Mouse (Mus musculus) A20 (cell line): ENCODE data around the gene Bcl2a1b.
"Not testable (repeated sequence)": the region's sequence is repeated elsewhere in the genome, so short reads cannot be mapped to it uniquely, and the experiment has no call there.

ENCODE experiments used
- DNase-seq: peaks from one replicate; pipeline ENCODE4 v3.0.0-alpha.2; 2011; ENCODE audit warnings: low read depth, low spot score

Gene Bcl2a1b

GRCm38 (mm10) chr9:89198969-89199416 lies at the start of gene Bcl2a1b, which contains the start of gene Gm29094:
TSS of gene Bcl2a1b (plus strand) at chr9:89199209.
TSS of gene Gm29094 (plus strand) at chr9:89199379.
- not testable (repeated sequence) for DNase-seq

- not testable (repeated sequence) for DNase-seq
These were observed 26.5 kb upstream of the Bcl2a1b start for GRCm38 (mm10) chr9:89172539-89172938.

GRCm38 (mm10) chr9:89178833-89179232 lies 20.2 kb upstream of the Bcl2a1b start:
- peak; percentile 34 for DNase-seq

GRCm38 (mm10) chr9:89179469-89179868 lies 19.5 kb upstream of the Bcl2a1b start:
- not testable (repeated sequence) for DNase-seq

GRCm38 (mm10) chr9:89187006-89187405 lies 12.0 kb upstream of the Bcl2a1b start:
- DNase-seq = not testable (repeated sequence)

GRCm38 (mm10) chr9:89195483-89195882 lies 3.5 kb upstream of the Bcl2a1b start:
- not testable (repeated sequence) for DNase-seq

- not testable (repeated sequence) for DNase-seq
These were observed 1.5 kb upstream of the Bcl2a1b start for GRCm38 (mm10) chr9:89197509-89197908.

GRCm38 (mm10) chr9:89198349-89198748 lies 660 bp upstream of the Bcl2a1b start:
- not testable (repeated sequence) for DNase-seq

GRCm38 (mm10) chr9:89202256-89202655 lies 3.2 kb downstream of the Bcl2a1b start:
- not testable (repeated sequence) for DNase-seq

GRCm38 (mm10) chr9:89208939-89209338 lies 9.9 kb downstream of the Bcl2a1b start:
- DNase-seq = not testable (repeated sequence)

GRCm38 (mm10) chr9:89210353-89211064 lies 11.5 kb downstream of the Bcl2a1b start, which contains the start of gene Mthfs:
TSS of gene Mthfs (plus strand) at chr9:89210676.
- peak; percentile 52 for DNase-seq

GRCm38 (mm10) chr9:89211065-89211858 lies 12.3 kb downstream of the Bcl2a1b start:
- DNase-seq = peak; percentile 54

- DNase-seq = not testable (repeated sequence)
These were observed 13.4 kb downstream of the Bcl2a1b start for GRCm38 (mm10) chr9:89212428-89212827.

- not testable (repeated sequence) for DNase-seq
These were observed 19.2 kb downstream of the Bcl2a1b start for GRCm38 (mm10) chr9:89218174-89218573.

- DNase-seq = not testable (repeated sequence)
These were observed 20.7 kb downstream of the Bcl2a1b start for GRCm38 (mm10) chr9:89219668-89220067.

GRCm38 (mm10) chr9:89220704-89221287 lies 21.8 kb downstream of the Bcl2a1b start:
- DNase-seq = not testable (repeated sequence)

- no peak for DNase-seq
These were observed 27.1 kb downstream of the Bcl2a1b start for GRCm38 (mm10) chr9:89226071-89226470.

GRCm38 (mm10) chr9:89228122-89228521 lies 29.1 kb downstream of the Bcl2a1b start:
- DNase-seq = peak; percentile 32

- peak; percentile 19 for DNase-seq
These were observed 32.0 kb downstream of the Bcl2a1b start for GRCm38 (mm10) chr9:89230897-89231497.

GRCm38 (mm10) chr9:89237131-89237530 lies 38.1 kb downstream of the Bcl2a1b start:
- not testable (repeated sequence) for DNase-seq

GRCm38 (mm10) chr9:89238976-89239505 lies 40.0 kb downstream of the Bcl2a1b start:
- not testable (repeated sequence) for DNase-seq
